Mouse (Mus musculus) c-Kit-positive CD71-positive TER-119-positive erythroid progenitor cells, embryonic 14.5 days (primary cell): ENCODE measurements around the gene B3gnt2.

Experiments
- DNase-seq: peaks from one replicate; pipeline ENCODE4 v3.0.0-alpha.2; 2013; ENCODE audit warnings: low spot score

The B3gnt2 gene

GRCm38 (mm10) chr11:22723096-22723495, 137.7 kb downstream of the B3gnt2 start:
- DNase-seq, result no peak

DNA sequence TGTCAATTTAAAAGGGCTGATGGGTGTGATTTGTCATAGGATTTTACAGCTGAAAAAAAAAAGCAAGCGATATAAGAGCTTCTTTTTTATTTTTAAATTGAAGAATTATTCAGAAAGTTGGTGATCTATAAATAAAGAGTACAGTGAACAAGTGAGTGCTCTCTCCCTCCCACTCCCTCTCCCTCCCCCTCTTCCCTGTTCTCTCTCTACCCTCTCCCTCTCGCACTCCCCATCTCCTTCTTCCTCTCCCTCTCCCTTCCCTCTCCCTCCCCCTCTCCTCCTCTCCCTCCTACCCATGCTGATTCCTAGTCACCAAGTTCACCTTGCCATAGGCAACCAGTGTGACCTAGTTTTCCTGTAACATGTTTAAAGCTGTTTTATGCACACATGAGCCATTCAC, 140.7 kb downstream of the B3gnt2 start:
- DNase-seq, result no peak

GRCm38 (mm10) chr11:22719570-22719969, 141.2 kb downstream of the B3gnt2 start:
- DNase-seq, result no peak

GRCm38 (mm10) chr11:22718036-22718435, 142.7 kb downstream of the B3gnt2 start:
- DNase-seq, result no peak

DNA sequence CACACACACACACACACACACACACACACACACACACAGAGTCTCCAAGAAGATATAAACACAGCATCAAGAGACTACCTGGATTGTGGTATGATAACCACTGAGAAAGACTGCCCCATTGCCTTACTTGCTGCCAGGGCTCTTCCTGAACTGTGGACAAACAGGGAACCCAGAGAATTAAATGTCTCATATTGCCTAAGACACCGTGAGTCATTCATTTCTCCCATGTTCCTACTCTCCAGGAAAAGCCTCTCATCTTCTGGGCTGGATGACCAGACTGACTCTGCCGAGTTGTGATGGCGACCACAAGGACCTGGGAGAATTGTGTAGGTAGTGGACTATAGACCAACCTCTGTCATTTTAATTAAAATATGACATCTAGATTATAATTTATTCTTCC, 149.4 kb downstream of the B3gnt2 start:
- no peak for DNase-seq

DNA sequence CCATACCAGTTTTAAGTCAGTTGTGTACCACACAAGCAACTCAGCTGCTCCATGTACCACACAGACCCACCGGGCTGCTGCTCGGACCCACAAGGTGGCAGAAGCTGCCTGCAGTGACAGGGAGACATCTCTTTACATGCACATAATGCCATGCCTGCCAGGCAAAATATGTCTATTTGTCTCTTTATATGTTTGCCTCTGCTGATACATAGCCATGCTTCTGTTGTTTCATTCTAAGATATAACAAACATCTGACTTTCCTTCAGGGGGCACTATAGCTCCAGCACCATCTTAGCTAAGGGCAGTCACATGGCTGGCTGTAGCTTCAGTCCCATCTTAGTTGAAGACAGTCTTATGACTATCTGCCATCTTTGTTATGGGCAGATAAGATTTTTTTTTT, 150.2 kb downstream of the B3gnt2 start:
- peak; percentile 17 for DNase-seq
